Mouse (Mus musculus) testis, adult 2 months (tissue): Measurements from ENCODE around the gene Tmem44.

Source experiments
- CTCF ChIP-seq: fragments of 200-500 bp; IDR thresholded peaks from 2 replicates; pipeline ENCODE4 v1.5.1; 2012; ENCODE audit warnings: low read depth, mild to moderate bottlenecking, inconsistent platforms, low read length, moderate library complexity; ENCODE audit not compliant: control insufficient read depth, insufficient read depth, insufficient replicate concordance
- POLR2A ChIP-seq: fragments of 200-500 bp; IDR thresholded peaks from 2 replicates; pipeline ENCODE4 v1.6.1; 2012; ENCODE audit warnings: low read depth, mild to moderate bottlenecking, inconsistent platforms, low read length, moderate library complexity; ENCODE audit not compliant: control insufficient read depth

GRCm38 (mm10) chr16:30509340-30509739, 41.3 kb downstream of the Tmem44 start:
- TF ChIP-seq POLR2A (no peak), CTCF (no peak)
